Mouse (Mus musculus) limb, embryonic 13.5 days (tissue): ENCODE results near the gene Kirrel3. TPM values are rescaled to one million over a fixed set of nuclear protein-coding genes. Genes with fewer than 3 reads are reported as not detected.

ENCODE experiments used
- ATAC-seq: fragments of 200-750 bp; cut with Nextera tagmentation; 2 replicates; pipeline ENCODE4 v1.8.0; 2017; ENCODE audit warnings: low read depth, moderate number of reproducible peaks, moderate TSS enrichment; ENCODE audit not compliant: low FRiP score
- H3K27ac ChIP-seq: fragments of 300-500 bp; sonication (generic); 2 replicates; pipeline ENCODE4 v1.5.1; 2015; ENCODE audit warnings: inconsistent platforms, mild to moderate bottlenecking, moderate library complexity
- H3K27me3 ChIP-seq: fragments of 300-500 bp; sonication (generic); 2 replicates; pipeline ENCODE4 v1.6.1; 2015; ENCODE audit warnings: mild to moderate bottlenecking, inconsistent platforms
- H3K36me3 ChIP-seq: fragments of 300-500 bp; sonication (generic); 2 replicates; pipeline ENCODE4 v1.6.1; 2015; ENCODE audit warnings: inconsistent platforms, mild to moderate bottlenecking, moderate library complexity
- H3K4me1 ChIP-seq: fragments of 300-500 bp; sonication (generic); 2 replicates; pipeline ENCODE4 v1.6.1; 2015; ENCODE audit warnings: inconsistent platforms
- H3K4me2 ChIP-seq: fragments of 300-500 bp; sonication (generic); replicated peaks from 2 replicates; pipeline ENCODE4 v1.6.1; 2015; ENCODE audit warnings: inconsistent platforms, mild to moderate bottlenecking, moderate library complexity
- H3K4me3 ChIP-seq: fragments of 300-500 bp; sonication (generic); 2 replicates; pipeline ENCODE4 v1.5.1; 2015; ENCODE audit warnings: moderate library complexity, mild to moderate bottlenecking, inconsistent platforms
- H3K9ac ChIP-seq: fragments of 300-500 bp; sonication (generic); 2 replicates; pipeline ENCODE4 v1.6.1; 2015; ENCODE audit warnings: mild to moderate bottlenecking, inconsistent platforms
- H3K9me3 ChIP-seq: fragments of 300-500 bp; sonication (generic); 2 replicates; pipeline ENCODE4 v1.6.1; 2016; ENCODE audit warnings: inconsistent platforms
- WGBS: fragments of 180-500 bp; shearing (Covaris S2); methylation state at CpG from one replicate; pipeline ENCODE4 v1.1.7; 2015; 5-methylcytosine and 5-hydroxymethylcytosine counted together
- polyA plus RNA-seq: library from polyadenylated mRNA; unstranded; fragments of >200 nt; fragmentation: Nextera tagmentation; extraction: Ambion mirVana; gene quantifications from 2 replicates; pipeline ENCODE4 v1.2.1, GENCODE M21; 2015

The Kirrel3 gene
- polyA plus RNA-seq, 1 experiment from 2014 or later = 20.8 TPM

GRCm38 (mm10) chr9:34579174-34579573, 93.5 kb downstream of the Kirrel3 start:
- ATAC-seq = no peak
- 86% methylated on average over 6 of the region's 6 CpGs for WGBS
- H3K36me3 ChIP-seq = no peaks in the 10 kb centered on the region
- H3K9me3 ChIP-seq = no peaks in the 10 kb centered on the region
- H3K4me2 ChIP-seq = no peak overlapping the region
- H3K27ac ChIP-seq = no peak overlapping the region
- no peak overlapping the region for H3K4me3 ChIP-seq
- H3K4me1 ChIP-seq = peaks cover 16% of the 10 kb centered on the region; the same call in 1 of the 2 replicates
- H3K27me3 ChIP-seq = no peaks in the 10 kb centered on the region
- H3K9ac ChIP-seq = no peak overlapping the region

- no peaks in the 10 kb centered on the region for H3K36me3 ChIP-seq
Measured at GRCm38 (mm10) chr9:34580059-34580458, 94.4 kb downstream of the Kirrel3 start.

GRCm38 (mm10) chr9:34582496-34582895, 96.8 kb downstream of the Kirrel3 start:
- Histone ChIP-seq H3K4me3 (no peak overlapping the region), H3K27me3 (no peaks in the 10 kb centered on the region), H3K4me1 (peaks cover 26% of the 10 kb centered on the region), H3K9ac (no peak overlapping the region), H3K36me3 (no peaks in the 10 kb centered on the region), H3K4me2 (no peak overlapping the region), H3K9me3 (no peaks in the 10 kb centered on the region), H3K27ac (no peak overlapping the region)
- WGBS = 75% methylated on average over 1 of the region's 1 CpGs
- no peak for ATAC-seq

More at GRCm38 (mm10) chr9:34580059-34580458, 94.4 kb downstream of the Kirrel3 start:
- peaks cover 16% of the 10 kb centered on the region; the same call in 1 of the 2 replicates for H3K4me1 ChIP-seq
- 82% methylated on average over 1 of the region's 1 CpGs for WGBS
- no peaks in the 10 kb centered on the region for H3K27me3 ChIP-seq
- no peak overlapping the region for H3K4me2 ChIP-seq
- H3K4me3 ChIP-seq = no peak overlapping the region
- ATAC-seq = no peak
- no peaks in the 10 kb centered on the region for H3K9me3 ChIP-seq
- no peak overlapping the region for H3K27ac ChIP-seq
- no peak overlapping the region for H3K9ac ChIP-seq

- 31% methylated on average over 2 of the region's 2 CpGs for WGBS
- ATAC-seq = no peak
Measured at GRCm38 (mm10) chr9:34585487-34585886, 99.8 kb downstream of the Kirrel3 start.

GRCm38 (mm10) chr9:34586080-34586479, 100.4 kb downstream of the Kirrel3 start:
- Histone ChIP-seq H3K4me3 (no peak overlapping the region), H3K36me3 (no peaks in the 10 kb centered on the region), H3K9ac (no peak overlapping the region), H3K9me3 (no peaks in the 10 kb centered on the region), H3K27ac (no peak overlapping the region), H3K4me2 (no peak overlapping the region), H3K27me3 (no peaks in the 10 kb centered on the region), H3K4me1 (peaks cover 19% of the 10 kb centered on the region)
- WGBS = 15% methylated on average over 2 of the region's 2 CpGs
- ATAC-seq = no peak

More at GRCm38 (mm10) chr9:34585487-34585886, 99.8 kb downstream of the Kirrel3 start:
- no peak overlapping the region for H3K4me2 ChIP-seq
- H3K27ac ChIP-seq = no peak overlapping the region
- H3K36me3 ChIP-seq = no peaks in the 10 kb centered on the region
- H3K4me3 ChIP-seq = no peak overlapping the region
- H3K9me3 ChIP-seq = no peaks in the 10 kb centered on the region
- peaks cover 25% of the 10 kb centered on the region for H3K4me1 ChIP-seq
- no peaks in the 10 kb centered on the region for H3K27me3 ChIP-seq
- H3K9ac ChIP-seq = no peak overlapping the region

- ATAC-seq = no peak
- H3K4me3 ChIP-seq = no peak overlapping the region
- no peaks in the 10 kb centered on the region for H3K9me3 ChIP-seq
- H3K9ac ChIP-seq = no peak overlapping the region
- H3K27ac ChIP-seq = no peak overlapping the region
- H3K27me3 ChIP-seq = no peaks in the 10 kb centered on the region
- H3K36me3 ChIP-seq = no peaks in the 10 kb centered on the region
- H3K4me2 ChIP-seq = no peak overlapping the region
- peaks cover 10% of the 10 kb centered on the region for H3K4me1 ChIP-seq
- 58% methylated on average over 1 of the region's 1 CpGs for whole genome bisulfite sequencing
Measured at GRCm38 (mm10) chr9:34589799-34590198, 104.1 kb downstream of the Kirrel3 start.

- ATAC-seq = no peak
- H3K4me1 ChIP-seq = no peaks in the 10 kb centered on the region
- no peaks in the 10 kb centered on the region for H3K36me3 ChIP-seq
- WGBS = 69% methylated on average over 3 of the region's 3 CpGs
- no peak overlapping the region for H3K27ac ChIP-seq
- H3K4me2 ChIP-seq = no peak overlapping the region
- no peaks in the 10 kb centered on the region for H3K27me3 ChIP-seq
- no peak overlapping the region for H3K9ac ChIP-seq
- H3K4me3 ChIP-seq = no peak overlapping the region
- no peaks in the 10 kb centered on the region for H3K9me3 ChIP-seq
Measured at GRCm38 (mm10) chr9:34592073-34592610, 106.4 kb downstream of the Kirrel3 start.

GRCm38 (mm10) chr9:34593889-34594288, 108.2 kb downstream of the Kirrel3 start:
- no peak for ATAC-seq
- Histone ChIP-seq H3K4me3 (no peak overlapping the region), H3K9me3 (no peaks in the 10 kb centered on the region), H3K4me2 (no peak overlapping the region), H3K27me3 (no peaks in the 10 kb centered on the region), H3K36me3 (no peaks in the 10 kb centered on the region), H3K4me1 (no peaks in the 10 kb centered on the region), H3K27ac (no peak overlapping the region), H3K9ac (no peak overlapping the region)
- 57% methylated on average over 4 of the region's 4 CpGs for WGBS

- ATAC-seq = no peak
- Histone ChIP-seq H3K9ac (no peak overlapping the region), H3K4me3 (no peak overlapping the region), H3K4me1 (0 out of 2 replicates have a peak, but pooled peaks cover 2% of the 10 kb centered on the region), H3K9me3 (no peaks in the 10 kb centered on the region), H3K27ac (no peak overlapping the region), H3K36me3 (no peaks in the 10 kb centered on the region), H3K4me2 (no peak overlapping the region), H3K27me3 (no peaks in the 10 kb centered on the region)
- 69% methylated on average over 4 of the region's 4 CpGs for WGBS
Measured at GRCm38 (mm10) chr9:34600326-34600725, 114.6 kb downstream of the Kirrel3 start.

GRCm38 (mm10) chr9:34603750-34604149, 118.1 kb downstream of the Kirrel3 start:
- no peaks in the 10 kb centered on the region for H3K9me3 ChIP-seq
- H3K36me3 ChIP-seq = no peaks in the 10 kb centered on the region
- H3K4me1 ChIP-seq = peaks cover 21% of the 10 kb centered on the region
- WGBS = 75% methylated on average over 7 of the region's 7 CpGs
- no peaks in the 10 kb centered on the region for H3K27me3 ChIP-seq
- no peak for ATAC-seq
- H3K4me3 ChIP-seq = no peak overlapping the region
- H3K9ac ChIP-seq = no peak overlapping the region
- no peak overlapping the region for H3K4me2 ChIP-seq
- H3K27ac ChIP-seq = no peak overlapping the region

- Histone ChIP-seq H3K27ac (no peak overlapping the region), H3K4me1 (peaks cover 22% of the 10 kb centered on the region), H3K9me3 (no peaks in the 10 kb centered on the region), H3K9ac (no peak overlapping the region), H3K36me3 (no peaks in the 10 kb centered on the region), H3K27me3 (no peaks in the 10 kb centered on the region), H3K4me3 (no peak overlapping the region), H3K4me2 (no peak overlapping the region)
- ATAC-seq = no peak
- 82% methylated on average over 4 of the region's 4 CpGs for WGBS
Measured at GRCm38 (mm10) chr9:34604931-34605330, 119.2 kb downstream of the Kirrel3 start.

- 44% methylated on average over 8 of the region's 8 CpGs for WGBS
- Histone ChIP-seq H3K36me3 (no peaks in the 10 kb centered on the region), H3K9ac (no peak overlapping the region), H3K27ac (no peak overlapping the region), H3K4me1 (peaks cover 22% of the 10 kb centered on the region), H3K9me3 (no peaks in the 10 kb centered on the region), H3K4me3 (no peak overlapping the region), H3K27me3 (no peaks in the 10 kb centered on the region), H3K4me2 (no peak overlapping the region)
- peak; percentile 79 for ATAC-seq
Measured at GRCm38 (mm10) chr9:34605486-34605885, 119.8 kb downstream of the Kirrel3 start.

GRCm38 (mm10) chr9:34607976-34608375, 122.3 kb downstream of the Kirrel3 start:
- Histone ChIP-seq H3K27ac (no peak overlapping the region), H3K27me3 (no peaks in the 10 kb centered on the region), H3K36me3 (no peaks in the 10 kb centered on the region), H3K9ac (no peak overlapping the region), H3K4me3 (no peak overlapping the region), H3K4me2 (no peak overlapping the region), H3K4me1 (peaks cover 27% of the 10 kb centered on the region), H3K9me3 (no peaks in the 10 kb centered on the region)
- 32% methylated on average over 2 of the region's 2 CpGs for WGBS
- no peak for ATAC-seq
